In the genomic region with DNA sequence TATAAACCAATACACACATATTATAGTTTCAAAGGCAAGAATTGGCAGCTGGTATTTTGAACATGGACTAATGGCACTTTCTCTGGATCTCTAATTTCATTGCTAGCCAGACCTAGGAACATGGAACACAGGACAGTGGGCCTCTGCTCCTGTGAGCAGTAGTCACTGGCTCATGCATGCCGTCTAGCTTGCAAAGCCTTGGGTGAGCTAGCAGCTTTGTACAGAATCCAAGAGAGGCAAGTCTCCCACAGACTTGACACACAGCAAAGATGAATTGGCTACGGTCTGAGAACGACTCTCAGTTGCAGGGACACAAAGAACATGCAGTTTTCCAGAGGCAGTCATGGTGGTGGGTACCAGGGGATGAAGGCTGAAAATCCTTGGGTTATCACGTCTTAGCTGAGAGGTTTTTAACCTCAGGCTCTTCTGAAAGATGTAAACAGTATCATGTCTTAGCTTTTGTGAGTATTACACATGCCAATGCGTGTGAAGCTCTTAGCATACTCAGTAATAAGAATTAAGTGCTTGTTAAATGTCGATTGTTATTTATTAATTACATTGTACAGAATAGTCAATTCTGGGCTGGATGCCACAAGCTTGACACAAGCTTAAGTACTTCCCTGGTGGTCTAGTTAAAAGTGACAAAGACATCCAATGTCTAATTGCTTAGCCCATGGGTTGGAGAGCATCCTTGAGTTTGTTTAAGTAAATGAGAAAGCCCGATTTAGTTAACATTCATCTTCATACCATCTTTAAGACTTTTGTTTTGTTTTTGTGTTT, we compare ENCODE assay signal across 26 mouse cellular contexts.
A peak's percentile ranks its signal among the peaks of the same experiment; 100 is the strongest.
DNase-seq lines count a peak whose midpoint lies in the region; ATAC-seq and TF ChIP-seq lines count a peak whose summit lies in the region.
"Had no signal": no experiment of that assay in that cellular context is flagged by ENCODE, and none has a peak within 500 bp of the region (broad histone marks: within the 10 kb centered on the region; RNA-seq: fewer than 3 reads in every experiment).

No protein-coding gene starts in this region.

- no peaks in the 10 kb centered on the region for H3K4me1 ChIP-seq in forebrain, postnatal 0 days (ENCODE audit: insufficient read depth)
- no peaks in the 10 kb centered on the region for H3K4me1 ChIP-seq in forebrain, embryonic 12.5 days
- no peaks in the 10 kb centered on the region for H3K4me1 ChIP-seq in hindbrain, postnatal 0 days (ENCODE audit: insufficient read depth, low read length)
- H3K4me1 ChIP-seq in hindbrain, embryonic 12.5 days: no peaks in the 10 kb centered on the region
- no peaks in the 10 kb centered on the region for H3K4me1 ChIP-seq in liver, postnatal 0 days (ENCODE audit: insufficient read depth)
- H3K4me1 ChIP-seq: embryonic facial prominence, embryonic 10.5 days; embryonic facial prominence, embryonic 15.5 days; heart, embryonic 13.5 days; kidney, embryonic 15.5 days; limb, embryonic 13.5 days; neural tube, embryonic 12.5 days had no signal

- no peak overlapping the region for H3K4me2 ChIP-seq in forebrain, postnatal 0 days (ENCODE audit: low read depth)
- no peak overlapping the region for H3K4me2 ChIP-seq in forebrain, embryonic 12.5 days
- H3K4me2 ChIP-seq in hindbrain, postnatal 0 days (ENCODE audit: low read depth, low read length): no peak overlapping the region
- H3K4me2 ChIP-seq in hindbrain, embryonic 12.5 days (replicated peaks): no peak overlapping the region
- no peak overlapping the region for H3K4me2 ChIP-seq in liver, postnatal 0 days (ENCODE audit: low read depth, low read length)
- H3K4me2 ChIP-seq: embryonic facial prominence, embryonic 15.5 days; heart, embryonic 13.5 days; kidney, embryonic 15.5 days; limb, embryonic 13.5 days; liver, embryonic 11.5 days; neural tube, embryonic 12.5 days had no signal

- TF ChIP-seq EP300 in liver, postnatal 0 days (IDR thresholded peaks at IDR 0.05; ENCODE audit: low read depth): no peak

- no peak overlapping the region for H3K4me3 ChIP-seq in forebrain, postnatal 0 days (ENCODE audit: low read depth, low read length)
- H3K4me3 ChIP-seq in forebrain, embryonic 12.5 days (replicated peaks): no peak overlapping the region
- H3K4me3 ChIP-seq in hindbrain, postnatal 0 days (ENCODE audit: low read length): no peak overlapping the region
- no peak overlapping the region for H3K4me3 ChIP-seq in hindbrain, embryonic 12.5 days
- no peak overlapping the region for H3K4me3 ChIP-seq in liver, postnatal 0 days (ENCODE audit: low read depth, low read length)
- H3K4me3 ChIP-seq: embryonic facial prominence, embryonic 10.5 days; embryonic facial prominence, embryonic 15.5 days; heart, embryonic 13.5 days; kidney, embryonic 15.5 days; limb, embryonic 13.5 days; myocyte; neural tube, embryonic 12.5 days had no signal

- WGBS in forebrain, postnatal 0 days: 25% methylated on average over 7 of the region's 7 CpGs
- 68% methylated on average over 7 of the region's 7 CpGs for WGBS in forebrain, embryonic 12.5 days
- WGBS in hindbrain, postnatal 0 days: 38% methylated on average over 7 of the region's 7 CpGs
- 78% methylated on average over 7 of the region's 7 CpGs for WGBS in hindbrain, embryonic 12.5 days
- 82% methylated on average over 7 of the region's 7 CpGs for WGBS in liver, postnatal 0 days (ENCODE audit: insufficient replicate concordance)

- H3K27ac ChIP-seq in forebrain, postnatal 0 days (ENCODE audit: low read depth, low read length): no peak overlapping the region
- no peak overlapping the region for H3K27ac ChIP-seq in forebrain, embryonic 12.5 days
- H3K27ac ChIP-seq in hindbrain, postnatal 0 days: no peak overlapping the region
- no peak overlapping the region for H3K27ac ChIP-seq in hindbrain, embryonic 12.5 days
- no peak overlapping the region for H3K27ac ChIP-seq in liver, postnatal 0 days (ENCODE audit: low read depth)
- H3K27ac ChIP-seq: embryonic facial prominence, embryonic 10.5 days; embryonic facial prominence, embryonic 15.5 days; heart, embryonic 13.5 days; kidney, embryonic 15.5 days; limb, embryonic 13.5 days; macrophage; neural tube, embryonic 12.5 days had no signal

- no peaks in the 10 kb centered on the region for H3K9me3 ChIP-seq in forebrain, postnatal 0 days (ENCODE audit: low read length)
- H3K9me3 ChIP-seq in forebrain, embryonic 12.5 days: no peaks in the 10 kb centered on the region
- no peaks in the 10 kb centered on the region for H3K9me3 ChIP-seq in hindbrain, postnatal 0 days (ENCODE audit: low read length)
- H3K9me3 ChIP-seq in hindbrain, embryonic 12.5 days (replicated peaks): no peaks in the 10 kb centered on the region
- H3K9me3 ChIP-seq in liver, postnatal 0 days (ENCODE audit: low read length): no peaks in the 10 kb centered on the region
- H3K9me3 ChIP-seq: embryonic facial prominence, embryonic 10.5 days; embryonic facial prominence, embryonic 15.5 days; heart, embryonic 13.5 days; kidney, embryonic 15.5 days; limb, embryonic 13.5 days; neural tube, embryonic 12.5 days had no signal

- peak; percentile 19 for DNase-seq in forebrain, postnatal 0 days
- DNase-seq in hindbrain, postnatal 0 days (ENCODE audit: low spot score): peak; percentile 19
- DNase-seq in retina, postnatal 1 day: peak; percentile 58
- no peak for DNase-seq in retina, embryonic 14.5 days (ENCODE audit: low spot score)
- DNase-seq in liver, postnatal 0 days: no peak
- DNase-seq: adrenal gland, postnatal 14 days; cerebellum, adult 8-10 months; cerebellum, postnatal 25 days; heart, postnatal 10 days; kidney, adult 18-20 months; kidney, postnatal 25 days; lung, postnatal 10 days; midbrain, embryonic 14.5 days; thymus, postnatal 4 days had no signal

- ATAC-seq in forebrain, postnatal 0 days: no peak
- no peak for ATAC-seq in forebrain, embryonic 12.5 days (ENCODE audit: low FRiP score)
- peak; percentile 51; the same call in 1 of the 2 replicates for ATAC-seq in hindbrain, postnatal 0 days
- ATAC-seq in hindbrain, embryonic 12.5 days (ENCODE audit: low FRiP score): no peak
- ATAC-seq in liver, postnatal 0 days: no peak
- ATAC-seq: CD4-positive, CD25-positive, alpha-beta regulatory T cell, adult 4 months had no signal

- H3K36me3 ChIP-seq in forebrain, postnatal 0 days (ENCODE audit: insufficient read depth): no peaks in the 10 kb centered on the region; the same call in 1 of the 2 replicates
- peaks cover 10% of the 10 kb centered on the region; the same call in 1 of the 2 replicates for H3K36me3 ChIP-seq in forebrain, embryonic 12.5 days (replicated peaks)
- H3K36me3 ChIP-seq in hindbrain, postnatal 0 days (ENCODE audit: insufficient read depth, low read length): 0 out of 2 replicates have a peak, but pooled peaks cover 6% of the 10 kb centered on the region
- H3K36me3 ChIP-seq in hindbrain, embryonic 12.5 days: no peaks in the 10 kb centered on the region; the same call in 1 of the 2 replicates
- peaks cover 13% of the 10 kb centered on the region; the same call in 1 of the 2 replicates for H3K36me3 ChIP-seq in liver, postnatal 0 days (replicated peaks; ENCODE audit: insufficient read depth, low read length)
- H3K36me3 ChIP-seq: neural tube, embryonic 12.5 days had no signal

- no peak overlapping the region for H3K9ac ChIP-seq in forebrain, postnatal 0 days
- H3K9ac ChIP-seq in forebrain, embryonic 12.5 days: no peak overlapping the region
- H3K9ac ChIP-seq in hindbrain, postnatal 0 days (replicated peaks; ENCODE audit: low read length): no peak overlapping the region
- H3K9ac ChIP-seq in hindbrain, embryonic 12.5 days: no peak overlapping the region
- H3K9ac ChIP-seq in liver, postnatal 0 days (replicated peaks): no peak overlapping the region
- H3K9ac ChIP-seq: embryonic facial prominence, embryonic 15.5 days; heart, embryonic 13.5 days; kidney, embryonic 15.5 days; limb, embryonic 13.5 days; neural tube, embryonic 12.5 days had no signal

- H3K27me3 ChIP-seq in forebrain, postnatal 0 days (ENCODE audit: insufficient read depth, low read length): no peaks in the 10 kb centered on the region
- no peaks in the 10 kb centered on the region for H3K27me3 ChIP-seq in forebrain, embryonic 12.5 days
- H3K27me3 ChIP-seq in hindbrain, postnatal 0 days (ENCODE audit: insufficient read depth, low read length): no peaks in the 10 kb centered on the region
- no peaks in the 10 kb centered on the region for H3K27me3 ChIP-seq in hindbrain, embryonic 12.5 days
- H3K27me3 ChIP-seq in liver, postnatal 0 days (ENCODE audit: insufficient read depth, low read length): no peaks in the 10 kb centered on the region
- H3K27me3 ChIP-seq: embryonic facial prominence, embryonic 15.5 days; heart, embryonic 13.5 days; kidney, embryonic 15.5 days; limb, embryonic 13.5 days; neural tube, embryonic 12.5 days had no signal

- no peak for TF ChIP-seq CTCF in forebrain, postnatal 0 days (IDR thresholded peaks at IDR 0.05; ENCODE audit: low read depth)
- TF ChIP-seq CTCF in hindbrain, postnatal 0 days (IDR thresholded peaks at IDR 0.05; ENCODE audit: low read depth): no peak
- TF ChIP-seq CTCF in liver, postnatal 0 days (IDR thresholded peaks at IDR 0.05; ENCODE audit: low read depth): no peak

Comparison
In these comparisons a context has a peak if more than half of its experiments do, and no peak if none do; other contexts are left out.
1. DNase-seq: peak in forebrain, postnatal 0 days (single experiment), hindbrain, postnatal 0 days (single experiment) and retina, postnatal 1 day (single experiment); none in retina, embryonic 14.5 days (single experiment) and liver, postnatal 0 days (single experiment).